Mouse (Mus musculus): ENCODE data around the gene Palm3.
"Not testable (repeated sequence)": the region's sequence is repeated elsewhere in the genome, so short reads cannot be mapped to it uniquely, and the experiment has no call there.

The Palm3 gene

GRCm38 (mm10) chr8:83997511-83998141 lies 23.6 kb upstream of the Palm3 start, which contains the start of gene Samd1:
Samd1 (plus strand) TSS chr8:83997672.
- DNase-seq (ENCODE audit: low read depth, low spot score) = peak; percentile 73

GRCm38 (mm10) chr8:83998231-83999056 lies 22.8 kb upstream of the Palm3 start:
- DNase-seq (ENCODE audit: low read depth, low spot score) = peak; percentile 67

GRCm38 (mm10) chr8:83999057-83999705 lies 22.1 kb upstream of the Palm3 start:
- no peak for DNase-seq (ENCODE audit: low read depth, low spot score)

- no peak for DNase-seq (ENCODE audit: low read depth, low spot score)
Measured at GRCm38 (mm10) chr8:83999825-84000224, 21.4 kb upstream of the Palm3 start.

GRCm38 (mm10) chr8:84001281-84002000 lies 19.8 kb upstream of the Palm3 start, which contains the start of gene 1700067K01Rik:
1700067K01Rik (plus strand) TSS chr8:84001502.
- no peak for DNase-seq (ENCODE audit: low read depth, low spot score)

- no peak for DNase-seq (ENCODE audit: low read depth, low spot score)
Measured at GRCm38 (mm10) chr8:84002957-84003611, 18.2 kb upstream of the Palm3 start.

- DNase-seq (ENCODE audit: low read depth, low spot score) = no peak
Measured at GRCm38 (mm10) chr8:84003612-84004246, 17.5 kb upstream of the Palm3 start.

- DNase-seq (ENCODE audit: low read depth, low spot score) = peak; percentile 98
Measured at GRCm38 (mm10) chr8:84004533-84005201, 16.6 kb upstream of the Palm3 start.

GRCm38 (mm10) chr8:84005502-84005901 lies 15.8 kb upstream of the Palm3 start:
- DNase-seq (ENCODE audit: low read depth, low spot score) = not testable (repeated sequence)

- no peak for DNase-seq (ENCODE audit: low read depth, low spot score)
Measured at GRCm38 (mm10) chr8:84008362-84008761, 12.9 kb upstream of the Palm3 start.

- DNase-seq (ENCODE audit: low read depth, low spot score) = peak; percentile 87
Measured at GRCm38 (mm10) chr8:84009876-84010275, 11.4 kb upstream of the Palm3 start.

GRCm38 (mm10) chr8:84010625-84011611 lies 10.4 kb upstream of the Palm3 start:
- DNase-seq (ENCODE audit: low read depth, low spot score) = peak; percentile 76

- DNase-seq (ENCODE audit: low read depth, low spot score) = no peak
Measured at GRCm38 (mm10) chr8:84011705-84012498, 9.4 kb upstream of the Palm3 start, which contains the start of gene 2210011C24Rik. 2210011C24Rik (minus strand) TSS chr8:84012171.

GRCm38 (mm10) chr8:84012499-84013165 lies 8.6 kb upstream of the Palm3 start:
- DNase-seq (ENCODE audit: low read depth, low spot score) = no peak

- DNase-seq (ENCODE audit: low read depth, low spot score) = no peak
Measured at GRCm38 (mm10) chr8:84015833-84016232, 5.4 kb upstream of the Palm3 start.

- DNase-seq (ENCODE audit: low read depth, low spot score) = no peak
Measured at GRCm38 (mm10) chr8:84019738-84020137, 1.5 kb upstream of the Palm3 start.

- no peak for DNase-seq (ENCODE audit: low read depth, low spot score)
Measured at GRCm38 (mm10) chr8:84021569-84021968, 298 bp downstream of the Palm3 start.
